Mouse (Mus musculus) frontal cortex, postnatal 14 days (tissue): Measurements from ENCODE around the gene Tnk2.
A peak's percentile ranks its signal among the peaks of the same experiment; 100 is the strongest.

ENCODE experiments used
- DNase-seq, 2 experiments: peaks; one replicate each; pipeline ENCODE4 v3.0.0; 2022; ENCODE audit warnings: low spot score in 2 of 2

The Tnk2 gene

DNA sequence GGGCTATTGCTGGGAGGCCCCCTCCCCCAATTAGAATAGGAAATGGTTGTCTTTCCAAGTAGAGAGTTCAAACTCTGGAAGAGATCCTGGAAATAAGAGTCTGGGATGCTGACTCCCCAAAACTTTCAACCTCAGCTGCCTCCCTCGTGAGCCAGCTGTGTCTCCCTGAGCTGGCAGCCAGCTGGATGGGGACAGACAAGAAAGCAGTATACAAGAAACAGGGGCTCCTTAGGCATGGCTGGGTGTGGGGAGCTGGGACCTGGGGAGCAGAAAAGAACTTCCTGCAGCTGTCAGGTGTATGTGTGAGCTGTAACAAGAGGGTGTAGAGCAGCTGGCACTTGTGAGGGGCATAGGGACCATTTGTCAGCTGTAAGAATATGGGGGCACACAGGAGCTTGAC lies 16.4 kb downstream of the Tnk2 start:
- no peak for DNase-seq

- peak; percentile 63 to 67 for DNase-seq
Observed at GRCm38 (mm10) chr16:32660557-32661321, 17.1 kb downstream of the Tnk2 start.

DNA sequence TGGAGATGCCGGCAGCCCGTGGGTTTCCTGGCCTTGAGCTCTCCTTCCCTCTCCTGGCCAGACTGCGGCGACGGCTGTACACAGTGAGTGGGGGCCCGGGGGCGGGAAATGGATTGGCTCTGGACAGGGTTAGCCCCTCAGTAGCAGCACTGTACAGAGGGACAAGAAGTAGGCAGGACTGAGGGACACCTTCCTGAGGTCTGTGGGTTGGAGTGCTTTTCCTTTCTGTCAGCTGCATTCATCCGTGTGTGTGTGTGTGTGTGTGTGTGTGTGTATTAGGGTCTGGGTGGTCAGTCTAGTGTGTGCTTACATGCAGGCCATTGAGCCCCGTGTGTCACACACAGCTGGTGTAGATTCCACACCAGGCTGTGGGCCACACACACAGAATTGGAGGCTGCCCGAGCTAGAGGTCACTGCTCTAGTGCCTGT lies 17.8 kb downstream of the Tnk2 start:
- DNase-seq, result no peak

DNA sequence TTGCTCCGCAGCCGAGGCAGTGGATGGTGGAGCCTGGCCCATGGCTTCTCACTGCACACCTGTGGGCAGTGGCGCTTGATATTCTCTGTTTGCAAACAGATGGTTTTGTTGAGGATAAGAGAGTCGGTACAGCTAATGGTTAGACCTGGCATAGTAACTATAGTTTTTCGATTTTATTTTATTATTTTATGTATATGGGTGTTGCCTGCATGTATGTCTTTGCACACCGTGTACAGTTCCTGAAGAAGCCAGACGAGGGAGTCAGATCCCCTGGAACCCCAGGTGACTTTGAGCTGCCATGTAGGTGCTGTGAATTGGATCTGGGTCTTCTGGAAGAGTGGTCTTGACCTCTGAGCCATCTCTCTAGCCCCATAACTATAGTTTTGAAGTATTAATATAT lies 18.7 kb downstream of the Tnk2 start:
- DNase-seq, result no peak

GRCm38 (mm10) chr16:32663231-32663858 lies 19.7 kb downstream of the Tnk2 start:
- no peak for DNase-seq

DNA sequence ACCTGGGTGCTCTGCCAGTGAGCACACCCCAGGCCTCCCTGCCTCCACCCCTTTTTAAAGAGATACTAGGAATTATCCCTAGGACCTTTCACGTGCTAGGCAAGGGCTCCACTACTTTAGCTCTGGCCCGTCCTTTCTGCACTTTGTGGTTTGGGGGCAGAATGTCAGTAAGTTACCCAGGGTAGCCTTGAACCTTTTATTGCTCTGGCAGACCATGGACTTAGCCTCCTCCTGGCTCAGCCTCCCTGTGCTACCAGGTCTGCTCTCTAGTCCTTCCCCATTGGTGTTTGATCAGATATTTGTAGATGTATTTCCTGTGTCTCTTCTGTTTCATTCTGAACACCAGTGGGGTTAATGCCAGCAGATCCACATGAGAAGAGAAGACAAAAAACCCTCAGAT lies 20.5 kb downstream of the Tnk2 start:
- DNase-seq, result no peak

DNA sequence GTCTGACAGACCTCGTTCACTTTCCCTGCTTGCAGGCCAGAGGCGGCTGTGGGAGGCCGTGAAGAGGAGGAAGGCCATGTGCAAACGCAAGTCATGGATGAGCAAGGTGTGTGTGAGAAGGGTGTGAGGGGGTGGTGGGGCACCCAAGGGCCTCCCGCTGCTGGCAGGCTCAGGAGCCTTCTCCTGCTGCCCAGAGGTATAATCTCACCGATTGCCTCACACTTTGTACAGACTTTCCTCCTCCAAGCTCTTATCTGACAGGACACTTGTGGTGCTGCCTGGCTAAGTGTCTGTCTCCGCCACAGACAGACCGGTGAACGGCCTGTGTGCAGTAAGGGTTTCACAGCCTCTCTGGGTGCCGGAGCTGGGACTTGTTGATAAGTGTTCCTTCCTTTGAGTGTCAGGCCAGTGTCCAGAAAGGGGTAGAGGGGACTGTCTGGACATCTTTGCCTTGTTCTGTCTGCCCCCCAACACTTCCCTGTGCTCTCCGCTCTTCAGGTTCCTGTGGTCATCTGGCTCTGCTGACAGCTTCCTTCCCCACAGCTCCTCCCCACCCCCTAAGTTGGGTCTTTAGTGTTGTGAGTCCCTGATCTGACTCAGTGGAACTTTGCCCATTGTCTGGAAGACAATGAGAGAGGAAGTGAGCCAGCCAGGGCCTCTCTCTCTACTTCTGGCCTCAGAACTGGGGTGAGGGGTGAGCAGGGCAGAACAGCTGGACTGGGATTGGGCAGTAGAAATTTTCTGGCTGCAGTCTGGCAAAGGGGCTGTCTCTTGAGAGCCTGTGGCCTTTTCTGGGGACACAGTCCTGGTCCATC lies 22.4 kb downstream of the Tnk2 start:
- no peak for DNase-seq

DNA sequence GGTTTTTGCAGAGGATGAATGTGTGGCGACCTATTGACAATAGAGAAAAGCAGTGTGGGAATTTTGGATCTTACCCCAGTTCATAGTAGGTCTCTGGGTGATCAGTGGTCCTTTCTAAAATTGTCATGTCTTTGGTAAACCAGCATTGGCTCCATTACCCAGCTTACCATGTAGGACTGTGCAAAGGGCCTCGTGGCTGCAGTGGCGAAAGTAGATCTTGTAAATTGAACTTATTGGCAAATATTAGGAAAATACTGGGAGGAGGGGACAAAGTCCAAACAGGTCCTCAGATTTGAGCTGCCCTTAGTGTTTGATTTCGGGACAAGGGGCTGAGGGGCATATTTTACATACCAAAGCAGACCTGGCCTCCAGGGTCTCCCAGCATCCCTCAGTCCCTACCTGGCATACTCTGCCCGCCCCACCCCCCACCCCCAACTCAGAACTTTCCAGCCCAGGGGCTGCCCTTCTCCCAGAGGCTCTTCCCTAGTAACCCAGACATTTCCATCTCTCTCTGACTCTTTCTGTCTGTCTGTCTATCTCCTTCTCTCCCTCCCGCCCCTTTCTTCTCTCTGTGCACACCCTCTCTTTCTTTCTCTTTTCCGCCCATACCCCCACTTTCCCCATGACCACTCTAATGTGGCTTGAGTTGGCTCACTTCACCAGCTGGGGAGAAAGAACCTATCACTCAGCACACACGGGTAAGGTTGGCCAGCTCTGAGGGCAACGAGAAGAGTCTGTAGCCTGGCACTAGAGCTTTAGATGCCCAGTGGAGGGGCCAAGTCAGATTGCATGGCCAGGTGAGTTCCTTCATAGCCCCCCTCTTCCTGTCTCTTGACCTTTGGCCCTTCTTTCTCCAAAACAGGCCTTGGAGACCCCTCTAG lies 23.2 kb downstream of the Tnk2 start:
- DNase-seq, result no peak

GRCm38 (mm10) chr16:32667552-32667872 lies 23.8 kb downstream of the Tnk2 start:
- DNase-seq, result no peak

- DNase-seq, result no peak
Observed at GRCm38 (mm10) chr16:32668030-32668429, 24.4 kb downstream of the Tnk2 start.

DNA sequence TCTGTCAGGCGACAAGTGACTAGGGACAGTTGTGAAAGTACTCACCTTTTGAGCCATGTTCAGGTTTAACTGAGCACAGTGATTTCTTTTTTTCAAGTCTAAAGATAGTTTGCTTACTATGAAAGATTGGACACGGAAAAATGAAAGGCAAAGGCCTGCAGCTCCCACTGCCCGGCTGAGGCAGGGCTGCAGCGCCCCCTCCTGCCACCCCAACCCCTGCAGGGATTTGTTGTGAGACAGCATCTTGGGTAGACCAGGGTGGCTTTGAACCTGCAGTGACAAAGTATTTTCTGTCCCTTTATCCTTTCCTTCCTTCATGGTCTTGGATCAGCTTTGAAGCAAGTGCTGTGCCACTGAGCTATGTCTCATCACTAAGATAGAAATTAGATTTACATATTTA lies 24.8 kb downstream of the Tnk2 start:
- no peak for DNase-seq

DNA sequence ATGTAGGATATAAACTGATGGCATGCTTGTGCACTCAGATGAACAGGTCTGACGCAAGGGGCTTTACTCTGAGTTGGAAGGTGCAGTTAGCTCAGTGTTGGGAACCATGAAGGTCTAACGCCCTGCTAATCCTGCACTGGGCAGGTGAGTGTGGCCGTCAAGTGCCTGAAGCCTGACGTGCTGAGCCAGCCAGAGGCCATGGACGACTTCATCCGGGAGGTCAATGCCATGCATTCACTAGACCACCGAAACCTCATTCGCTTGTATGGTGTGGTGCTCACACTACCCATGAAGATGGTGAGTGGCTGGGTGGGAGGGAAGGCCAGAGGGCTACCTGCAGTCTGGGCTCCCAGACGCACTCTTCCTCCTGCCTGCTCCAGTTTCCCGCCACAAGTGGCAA lies 25.6 kb downstream of the Tnk2 start:
- DNase-seq, result no peak

- DNase-seq, result no peak
Observed at GRCm38 (mm10) chr16:32670354-32671124, 26.9 kb downstream of the Tnk2 start.

GRCm38 (mm10) chr16:32671206-32671887 lies 27.7 kb downstream of the Tnk2 start:
- DNase-seq, result no peak

DNA sequence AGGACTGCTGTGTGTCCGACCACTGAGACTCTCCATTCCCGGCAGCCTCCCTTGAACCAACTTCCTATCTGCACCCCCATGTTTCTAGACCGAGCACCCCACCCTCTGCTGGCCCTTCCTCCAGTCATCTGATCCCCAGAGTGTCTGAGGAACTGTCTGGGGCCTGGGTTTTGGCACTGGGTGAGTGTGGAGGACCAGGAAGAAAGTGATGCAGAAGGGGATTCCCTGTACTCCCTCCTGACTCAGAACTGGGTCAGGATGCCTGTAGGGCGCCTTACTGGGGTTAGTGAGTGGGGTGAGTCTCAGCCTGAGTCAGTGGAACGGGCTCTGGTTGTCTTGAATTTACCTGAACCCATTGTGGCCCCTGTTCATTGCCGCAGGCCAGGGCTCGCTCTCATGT lies 28.6 kb downstream of the Tnk2 start:
- no peak for DNase-seq

GRCm38 (mm10) chr16:32672861-32673560 lies 29.3 kb downstream of the Tnk2 start:
- no peak for DNase-seq

DNA sequence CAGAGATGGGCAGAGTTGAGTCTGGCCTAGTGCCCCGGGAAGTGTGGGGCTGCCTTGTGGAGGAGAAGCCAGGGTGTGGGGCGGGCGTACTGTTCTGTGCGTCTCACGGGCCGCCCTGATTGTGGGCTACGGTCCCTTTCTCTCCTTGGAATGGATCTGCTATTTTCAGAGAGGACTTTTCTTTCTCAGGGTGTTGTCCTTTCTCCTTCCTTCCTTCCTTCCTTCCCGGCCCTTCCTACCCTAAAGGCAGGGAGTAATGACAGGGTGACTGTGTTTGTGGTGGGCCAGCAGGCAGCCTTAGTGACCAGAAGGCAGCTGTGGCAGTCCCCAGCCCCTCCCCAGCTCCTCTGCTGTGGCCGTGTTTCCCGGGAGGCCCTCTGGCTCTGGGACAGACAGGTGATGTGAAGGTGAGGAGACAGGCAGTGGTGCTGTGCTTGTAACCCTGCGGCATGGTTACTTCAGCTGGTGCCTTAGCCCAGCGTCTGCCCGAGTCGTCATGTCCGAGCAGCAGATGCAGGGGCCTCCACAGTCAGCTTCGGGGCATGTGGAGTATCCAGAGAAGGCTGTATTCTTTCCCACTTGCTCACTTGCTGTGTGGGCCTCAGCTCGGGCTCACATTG lies 30.6 kb downstream of the Tnk2 start:
- no peak for DNase-seq

- DNase-seq, result no peak
Observed at GRCm38 (mm10) chr16:32677040-32677700, 33.5 kb downstream of the Tnk2 start.

DNA sequence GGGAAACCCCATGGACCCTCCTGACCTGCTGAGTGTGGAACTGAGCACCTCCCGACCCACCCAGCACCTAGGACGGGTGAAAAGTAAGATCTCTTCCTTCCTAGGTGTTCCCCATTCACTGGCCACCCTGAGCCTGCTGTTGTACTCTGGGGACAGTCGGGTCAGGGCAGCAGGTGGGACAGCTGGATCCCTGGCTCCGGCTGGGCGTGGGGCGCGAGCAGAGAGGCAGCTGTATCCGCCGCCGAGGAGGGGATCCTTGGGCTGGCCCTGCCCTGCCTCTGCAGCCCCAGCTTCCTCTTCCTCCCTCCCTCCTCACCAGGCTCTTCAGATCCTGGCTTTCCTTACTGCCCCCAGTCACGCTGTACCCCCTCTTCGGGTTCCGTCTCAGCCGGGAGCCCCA lies 34.2 kb downstream of the Tnk2 start:
- DNase-seq, result no peak
